Mouse (Mus musculus): ENCODE data around the gene Agbl1.

Gene Agbl1

GRCm38 (mm10) chr7:76941531-76941930, 711.8 kb downstream of the Agbl1 start:
- DNase-seq (ENCODE audit: low spot score) = no peak

DNA sequence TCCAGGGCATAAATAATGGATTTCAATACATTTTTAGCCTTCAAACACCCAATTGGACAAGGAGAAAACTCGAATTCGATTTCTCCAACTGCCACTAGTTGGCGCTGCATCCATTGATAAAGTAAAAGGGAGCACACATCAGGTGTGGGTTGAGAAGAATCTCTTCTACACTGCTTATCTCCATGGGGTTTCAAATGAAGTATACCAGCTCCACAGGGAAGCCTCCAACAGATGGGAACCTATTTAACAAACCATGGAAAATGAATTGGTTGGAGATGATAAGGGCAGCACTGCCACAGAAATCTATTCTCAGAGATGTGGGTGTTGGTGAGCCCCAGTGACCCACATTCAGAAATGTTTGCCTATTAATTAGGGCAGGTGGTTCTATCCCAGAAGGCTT, 741.6 kb downstream of the Agbl1 start:
- DNase-seq (ENCODE audit: low spot score) = no peak

DNA sequence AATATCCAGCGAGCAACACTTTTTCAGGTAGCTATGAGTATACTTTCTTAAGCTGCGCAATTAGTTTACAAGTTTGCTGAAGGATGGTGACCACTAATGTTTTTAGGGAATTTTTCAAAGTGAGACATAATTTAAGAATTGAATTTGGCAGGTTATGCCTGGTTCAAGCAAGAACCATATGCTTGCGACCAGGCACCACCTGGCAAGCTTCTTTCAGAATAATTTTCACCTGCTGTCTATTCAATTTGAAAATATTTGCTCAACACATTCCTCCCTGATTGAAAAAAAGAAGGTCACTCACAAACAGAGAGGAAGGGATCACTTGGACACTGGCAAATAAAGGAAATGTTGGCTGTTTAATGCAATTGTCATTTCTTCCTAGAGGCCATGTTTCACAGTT, 779.9 kb downstream of the Agbl1 start:
- DNase-seq (ENCODE audit: low spot score) = no peak

GRCm38 (mm10) chr7:77029019-77029418, 799.3 kb downstream of the Agbl1 start:
- no peak for DNase-seq (ENCODE audit: low spot score)

DNA sequence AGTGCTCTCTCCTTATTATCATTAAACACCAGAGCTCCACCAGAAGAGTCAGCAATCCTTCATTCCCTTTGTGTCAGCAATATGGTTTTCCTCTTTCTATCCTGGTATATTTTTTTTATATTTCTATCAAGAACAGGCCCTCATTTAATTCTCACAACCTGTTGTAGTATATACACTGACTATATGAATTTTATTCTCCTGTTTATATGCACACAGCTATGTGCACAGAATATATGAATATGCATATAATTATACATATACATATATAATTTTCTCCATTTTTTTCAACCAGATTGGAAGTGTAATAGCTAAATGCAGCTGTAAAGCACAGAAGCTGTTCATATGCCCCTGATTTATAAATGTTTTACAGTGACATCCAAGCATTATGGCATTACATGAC, 846.3 kb downstream of the Agbl1 start:
- no peak for DNase-seq (ENCODE audit: low spot score)

- DNase-seq (ENCODE audit: low spot score) = no peak
These were observed 857.6 kb downstream of the Agbl1 start for GRCm38 (mm10) chr7:77087266-77087665.

DNA sequence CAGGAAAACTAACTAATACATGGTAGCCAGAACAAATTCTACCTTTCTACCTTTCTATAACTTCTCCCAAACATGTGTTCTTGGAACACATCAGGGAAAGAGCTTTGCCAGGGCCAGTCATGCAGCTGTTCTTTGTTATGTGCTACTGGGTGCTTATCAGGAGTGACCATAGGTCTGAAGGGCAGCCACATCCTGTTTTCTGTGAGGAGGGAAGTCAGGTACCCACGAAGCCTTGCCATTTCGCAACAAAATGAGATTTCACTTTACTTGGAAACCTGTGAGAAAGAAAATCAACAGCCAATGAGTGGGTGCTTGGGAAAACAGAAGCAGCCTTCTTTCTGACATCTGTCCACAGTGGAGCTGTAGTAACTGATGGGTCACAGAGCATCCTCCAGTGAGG, 865.5 kb downstream of the Agbl1 start:
- no peak for DNase-seq (ENCODE audit: low spot score)

- no peak for DNase-seq (ENCODE audit: low spot score)
These were observed 884.3 kb downstream of the Agbl1 start for GRCm38 (mm10) chr7:77114021-77114420.

DNA sequence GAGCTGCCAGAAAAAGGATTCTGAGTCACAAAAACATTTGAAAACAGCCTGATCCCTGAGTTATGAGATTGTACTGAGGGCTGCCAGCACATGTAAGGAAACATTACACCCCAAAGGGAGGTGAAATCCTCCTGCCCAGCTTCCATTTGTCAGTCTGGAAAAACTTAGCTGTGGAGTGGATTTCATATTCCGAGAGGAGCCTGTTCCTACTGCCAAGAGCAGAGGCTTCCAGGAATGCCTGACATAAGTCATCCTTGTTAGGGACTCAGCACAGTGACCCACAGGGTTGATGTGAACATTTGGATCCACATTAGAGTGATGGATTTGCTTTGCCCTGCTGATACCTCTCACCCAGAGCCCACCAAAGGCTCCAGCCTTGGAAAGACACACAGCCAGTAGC, 899.4 kb downstream of the Agbl1 start:
- DNase-seq (ENCODE audit: low spot score) = no peak

- DNase-seq (ENCODE audit: low spot score) = no peak
These were observed 902.3 kb downstream of the Agbl1 start for GRCm38 (mm10) chr7:77131950-77132349.

- no peak for DNase-seq (ENCODE audit: low spot score)
These were observed 903.1 kb downstream of the Agbl1 start for GRCm38 (mm10) chr7:77132615-77133420.

GRCm38 (mm10) chr7:77134860-77135259, 905.2 kb downstream of the Agbl1 start:
- DNase-seq (ENCODE audit: low spot score) = no peak

DNA sequence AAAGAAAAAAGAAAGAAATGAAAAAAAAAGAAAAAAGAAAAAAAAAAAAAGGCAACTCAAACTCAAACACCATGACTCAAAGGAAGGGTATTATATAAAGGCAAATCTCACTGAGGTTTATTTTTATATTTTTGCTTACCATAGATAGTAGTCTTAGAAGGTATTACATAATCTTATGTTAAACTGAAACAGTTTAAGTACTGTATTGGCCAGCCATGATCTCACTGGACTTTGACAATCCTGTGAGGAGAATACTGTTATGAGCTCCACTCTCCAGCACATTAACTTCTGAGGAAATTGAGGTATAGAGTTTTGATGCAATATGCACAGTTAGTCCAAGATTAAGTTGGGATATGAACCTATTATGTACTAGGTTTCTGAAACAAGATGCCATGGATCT, 909.0 kb downstream of the Agbl1 start:
- DNase-seq (ENCODE audit: low spot score) = no peak

DNA sequence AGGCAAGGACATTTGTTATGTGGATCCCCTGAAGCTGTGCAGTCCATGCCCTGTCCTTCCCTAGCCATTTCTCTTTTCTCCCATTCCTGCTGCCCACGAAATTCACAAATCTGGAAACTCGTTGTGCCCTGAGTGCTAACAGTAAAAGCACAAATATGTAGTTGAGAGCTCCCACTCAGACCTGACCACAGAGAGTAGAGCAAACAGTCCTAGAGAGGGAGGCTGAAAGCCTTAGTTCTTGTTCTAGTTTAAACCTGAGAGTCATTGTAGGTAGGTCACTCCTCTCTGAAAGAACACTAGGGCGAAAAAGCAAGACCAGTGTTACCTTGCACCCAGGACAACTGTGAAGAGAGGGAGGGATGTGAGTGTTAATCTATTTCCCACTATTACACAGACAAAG, 917.8 kb downstream of the Agbl1 start:
- no peak for DNase-seq (ENCODE audit: low spot score)

DNA sequence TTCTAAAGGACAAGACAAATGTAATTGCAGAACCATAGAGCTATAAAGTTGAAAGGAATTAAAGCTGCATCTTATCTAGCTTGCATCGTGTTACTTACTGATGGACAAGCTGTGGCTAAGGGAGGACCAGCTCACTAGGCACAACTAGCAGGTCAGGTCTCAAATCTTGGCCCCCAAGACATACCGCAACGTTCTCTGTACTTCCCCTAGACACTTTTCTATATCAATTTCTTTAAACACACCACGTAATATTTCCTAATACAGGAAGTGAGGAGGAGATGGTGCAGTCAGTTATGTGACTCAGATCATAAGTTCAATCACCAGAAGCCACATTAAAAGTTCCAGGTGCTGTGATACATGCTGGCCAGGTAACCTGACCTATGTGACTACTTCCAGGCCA, 919.1 kb downstream of the Agbl1 start:
- no peak for DNase-seq (ENCODE audit: low spot score)

GRCm38 (mm10) chr7:77149846-77150245, 920.2 kb downstream of the Agbl1 start:
- DNase-seq (ENCODE audit: low spot score) = no peak

DNA sequence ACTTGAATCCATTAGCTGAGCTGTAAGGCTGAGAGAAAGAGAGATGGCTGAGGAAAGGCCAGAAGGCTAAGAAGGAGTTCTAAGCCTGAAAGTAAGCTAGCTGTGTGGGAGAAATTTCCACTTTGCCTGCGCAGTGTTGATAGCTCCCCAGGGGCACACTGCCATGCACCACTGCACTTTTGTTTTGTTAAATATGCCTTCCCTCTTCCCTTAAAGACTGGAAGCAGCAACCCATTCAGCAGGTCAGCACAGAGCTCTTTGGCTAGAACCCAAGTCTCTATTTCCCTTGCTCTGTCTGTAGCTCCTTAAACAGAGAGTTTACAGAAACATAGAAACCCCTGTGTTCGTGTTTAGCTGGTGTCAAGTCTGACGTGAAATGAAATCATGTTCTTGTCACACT, 922.7 kb downstream of the Agbl1 start:
- DNase-seq (ENCODE audit: low spot score) = no peak

- no peak for DNase-seq (ENCODE audit: low spot score)
These were observed 923.2 kb downstream of the Agbl1 start for GRCm38 (mm10) chr7:77152909-77153308.

DNA sequence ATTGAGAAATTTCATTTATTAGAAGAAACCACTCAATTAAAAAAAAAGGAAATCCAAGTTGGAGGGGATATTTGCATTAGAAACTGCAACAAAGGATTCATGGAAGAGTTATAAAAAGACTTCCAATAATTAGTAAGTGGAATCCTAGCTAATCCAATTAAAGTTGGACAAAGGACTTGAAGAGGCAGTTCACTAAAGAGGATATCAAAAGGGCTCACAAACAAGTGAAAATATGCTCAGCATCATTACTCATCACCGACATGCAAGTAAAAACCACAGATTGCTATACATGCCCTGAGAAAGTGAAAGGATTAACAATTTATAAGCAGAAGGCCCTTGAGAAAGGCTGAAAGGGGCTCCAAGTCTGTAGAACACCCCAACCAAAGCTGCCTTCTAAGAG, 935.2 kb downstream of the Agbl1 start:
- DNase-seq (ENCODE audit: low spot score) = no peak
